Mouse (Mus musculus): ENCODE data around the gene Slc36a2. TPM values are rescaled to one million over a fixed set of nuclear protein-coding genes. Genes with fewer than 3 reads are reported as not detected.

Slc36a2 gene
- polyA plus RNA-seq, 1 experiment from 2014 or later, result 0.15 TPM

DNA sequence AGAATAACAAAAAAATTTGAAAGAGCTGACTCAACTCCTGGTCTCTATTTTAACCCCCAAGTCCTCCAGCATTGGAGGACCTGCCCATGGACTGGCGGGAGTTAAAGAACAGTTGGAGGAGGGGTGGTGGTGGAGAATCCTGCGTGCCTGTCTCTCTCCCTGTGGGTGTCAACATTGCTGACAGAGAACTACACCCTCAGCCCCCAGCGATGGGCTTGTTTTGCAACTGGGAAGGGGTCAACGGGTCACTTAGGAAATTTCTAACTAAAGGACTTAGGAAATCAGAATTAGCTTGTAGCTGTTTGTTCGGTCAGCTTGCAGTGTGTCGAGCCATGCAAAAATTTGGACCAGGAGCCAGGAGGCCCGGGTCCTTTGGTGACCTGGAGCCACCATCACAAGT is 1.8 kb downstream of the Slc36a2 start:
- Histone ChIP-seq H3K36me3 (no peaks in the 10 kb centered on the region), H3K27me3 (0 out of 2 replicates have a peak, but pooled peaks cover 4% of the 10 kb centered on the region), H3K27ac (no peak overlapping the region), H3K9me3 (no peaks in the 10 kb centered on the region), H3K9ac (replicated peaks) (no peak overlapping the region), H3K4me2 (no peak overlapping the region), H3K4me3 (replicated peaks) (no peak overlapping the region), H3K4me1 (replicated peaks) (no peaks in the 10 kb centered on the region)
- WGBS, result 64% methylated on average over 7 of the region's 7 CpGs
- no peak for ATAC-seq (ENCODE audit: insufficient number of reproducible peaks, insufficient read depth, low FRiP score, low TSS enrichment, low read depth)

GRCm38 (mm10) chr11:55179856-55180255 is 5.0 kb downstream of the Slc36a2 start:
- WGBS, result 77% methylated on average over 3 of the region's 3 CpGs

GRCm38 (mm10) chr11:55178830-55179229 is 6.0 kb downstream of the Slc36a2 start:
- Histone ChIP-seq H3K36me3 (no peaks in the 10 kb centered on the region), H3K4me2 (no peak overlapping the region), H3K4me3 (replicated peaks) (no peak overlapping the region), H3K27me3 (0 out of 2 replicates have a peak, but pooled peaks cover 4% of the 10 kb centered on the region), H3K27ac (no peak overlapping the region), H3K4me1 (replicated peaks) (no peaks in the 10 kb centered on the region), H3K9ac (replicated peaks) (no peak overlapping the region), H3K9me3 (no peaks in the 10 kb centered on the region)
- WGBS, result 81% methylated on average over 4 of the region's 4 CpGs
- no peak for ATAC-seq (ENCODE audit: insufficient number of reproducible peaks, insufficient read depth, low FRiP score, low TSS enrichment, low read depth)

More at GRCm38 (mm10) chr11:55179856-55180255, 5.0 kb downstream of the Slc36a2 start:
- Histone ChIP-seq H3K27me3 (0 out of 2 replicates have a peak, but pooled peaks cover 4% of the 10 kb centered on the region), H3K4me2 (no peak overlapping the region), H3K4me1 (replicated peaks) (no peaks in the 10 kb centered on the region), H3K9ac (replicated peaks) (no peak overlapping the region), H3K4me3 (replicated peaks) (no peak overlapping the region), H3K27ac (no peak overlapping the region), H3K9me3 (no peaks in the 10 kb centered on the region), H3K36me3 (no peaks in the 10 kb centered on the region)
- no peak for ATAC-seq (ENCODE audit: insufficient number of reproducible peaks, insufficient read depth, low FRiP score, low TSS enrichment, low read depth)

- ATAC-seq (ENCODE audit: insufficient number of reproducible peaks, insufficient read depth, low FRiP score, low TSS enrichment, low read depth), result no peak
- Histone ChIP-seq H3K9me3 (no peaks in the 10 kb centered on the region), H3K9ac (replicated peaks) (no peak overlapping the region), H3K4me2 (no peak overlapping the region), H3K36me3 (no peaks in the 10 kb centered on the region), H3K27ac (no peak overlapping the region), H3K4me3 (replicated peaks) (no peak overlapping the region), H3K4me1 (replicated peaks) (no peaks in the 10 kb centered on the region), H3K27me3 (no peaks in the 10 kb centered on the region)
- 90% methylated on average over 4 of the region's 4 CpGs for WGBS
Observed at GRCm38 (mm10) chr11:55170501-55170900, 14.4 kb downstream of the Slc36a2 start.

GRCm38 (mm10) chr11:55168914-55169313 is 16.0 kb downstream of the Slc36a2 start:
- Histone ChIP-seq H3K9ac (replicated peaks) (no peak overlapping the region), H3K4me3 (replicated peaks) (no peak overlapping the region), H3K27ac (no peak overlapping the region), H3K36me3 (no peaks in the 10 kb centered on the region), H3K4me2 (no peak overlapping the region), H3K9me3 (no peaks in the 10 kb centered on the region), H3K4me1 (replicated peaks) (no peaks in the 10 kb centered on the region), H3K27me3 (no peaks in the 10 kb centered on the region)
- ATAC-seq (ENCODE audit: insufficient number of reproducible peaks, insufficient read depth, low FRiP score, low TSS enrichment, low read depth), result no peak
- WGBS, result 87% methylated on average over 6 of the region's 6 CpGs

- 83% methylated on average over 4 of the region's 4 CpGs for WGBS
- Histone ChIP-seq H3K4me3 (replicated peaks) (no peak overlapping the region), H3K36me3 (no peaks in the 10 kb centered on the region), H3K27me3 (no peaks in the 10 kb centered on the region), H3K9me3 (no peaks in the 10 kb centered on the region), H3K4me2 (no peak overlapping the region), H3K9ac (replicated peaks) (no peak overlapping the region), H3K27ac (no peak overlapping the region), H3K4me1 (replicated peaks) (no peaks in the 10 kb centered on the region)
- ATAC-seq (ENCODE audit: insufficient number of reproducible peaks, insufficient read depth, low FRiP score, low TSS enrichment, low read depth), result no peak
Observed at GRCm38 (mm10) chr11:55168504-55168903, 16.4 kb downstream of the Slc36a2 start.

GRCm38 (mm10) chr11:55165748-55166147 is 19.1 kb downstream of the Slc36a2 start:
- Histone ChIP-seq H3K4me3 (replicated peaks) (no peak overlapping the region), H3K27ac (no peak overlapping the region), H3K9me3 (no peaks in the 10 kb centered on the region), H3K36me3 (no peaks in the 10 kb centered on the region), H3K4me2 (no peak overlapping the region), H3K9ac (replicated peaks) (no peak overlapping the region), H3K4me1 (replicated peaks) (no peaks in the 10 kb centered on the region), H3K27me3 (no peaks in the 10 kb centered on the region)
- ATAC-seq (ENCODE audit: insufficient number of reproducible peaks, insufficient read depth, low FRiP score, low TSS enrichment, low read depth), result no peak
- WGBS, result 92% methylated on average over 7 of the region's 7 CpGs

- H3K27ac ChIP-seq, result no peak overlapping the region
- H3K4me2 ChIP-seq, result no peak overlapping the region
- H3K27me3 ChIP-seq, result no peaks in the 10 kb centered on the region
- no peak overlapping the region for H3K4me3 ChIP-seq (replicated peaks)
- 41% methylated on average over 3 of the region's 3 CpGs for whole genome bisulfite sequencing
- no peaks in the 10 kb centered on the region for H3K9me3 ChIP-seq
- ATAC-seq (ENCODE audit: insufficient number of reproducible peaks, insufficient read depth, low FRiP score, low TSS enrichment, low read depth), result no peak
- H3K4me1 ChIP-seq (replicated peaks), result no peaks in the 10 kb centered on the region
- H3K36me3 ChIP-seq, result no peaks in the 10 kb centered on the region
- H3K9ac ChIP-seq (replicated peaks), result no peak overlapping the region
Observed at GRCm38 (mm10) chr11:55164723-55165122, 20.2 kb downstream of the Slc36a2 start.

DNA sequence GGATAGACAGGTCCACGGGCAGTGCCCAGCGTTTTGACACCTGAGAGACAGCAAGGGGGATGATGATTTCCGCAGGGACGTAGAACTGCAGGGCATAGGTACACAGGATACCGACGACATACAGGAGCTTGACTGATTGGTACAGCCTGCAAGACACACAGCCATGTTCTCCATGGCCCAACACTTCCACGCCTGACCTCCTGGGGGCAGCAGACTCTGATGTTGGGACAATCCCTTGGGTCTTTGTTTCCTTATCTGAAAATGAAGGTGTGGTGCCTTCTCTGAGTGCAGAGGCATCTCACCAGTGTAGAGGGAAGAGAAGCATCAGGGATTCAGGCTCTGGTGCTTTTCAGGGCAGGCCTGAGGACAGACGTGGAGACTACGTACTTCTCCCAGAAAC is 22.2 kb downstream of the Slc36a2 start:
- no peak for ATAC-seq (ENCODE audit: insufficient number of reproducible peaks, insufficient read depth, low FRiP score, low TSS enrichment, low read depth)

GRCm38 (mm10) chr11:55158785-55159359 is 26.0 kb downstream of the Slc36a2 start:
- no peaks in the 10 kb centered on the region for H3K9me3 ChIP-seq
- H3K36me3 ChIP-seq, result no peaks in the 10 kb centered on the region
- no peaks in the 10 kb centered on the region for H3K27me3 ChIP-seq
- H3K27ac ChIP-seq, result no peak overlapping the region
- ATAC-seq (ENCODE audit: insufficient number of reproducible peaks, insufficient read depth, low FRiP score, low TSS enrichment, low read depth), result no peak
- H3K4me1 ChIP-seq (replicated peaks), result no peaks in the 10 kb centered on the region
- no peak overlapping the region for H3K4me3 ChIP-seq (replicated peaks)
- no peak overlapping the region for H3K4me2 ChIP-seq
- H3K9ac ChIP-seq (replicated peaks), result no peak overlapping the region
- 52% methylated on average over 13 of the region's 13 CpGs for WGBS

More for the DNA sequence above, 22.2 kb downstream of the Slc36a2 start:
- H3K9ac ChIP-seq (replicated peaks), result no peak overlapping the region
- WGBS, result 51% methylated on average over 9 of the region's 9 CpGs
- no peak overlapping the region for H3K27ac ChIP-seq
- H3K4me2 ChIP-seq, result no peak overlapping the region
- no peaks in the 10 kb centered on the region for H3K9me3 ChIP-seq
- no peaks in the 10 kb centered on the region for H3K27me3 ChIP-seq
- no peak overlapping the region for H3K4me3 ChIP-seq (replicated peaks)
- no peaks in the 10 kb centered on the region for H3K4me1 ChIP-seq (replicated peaks)
- H3K36me3 ChIP-seq, result no peaks in the 10 kb centered on the region

DNA sequence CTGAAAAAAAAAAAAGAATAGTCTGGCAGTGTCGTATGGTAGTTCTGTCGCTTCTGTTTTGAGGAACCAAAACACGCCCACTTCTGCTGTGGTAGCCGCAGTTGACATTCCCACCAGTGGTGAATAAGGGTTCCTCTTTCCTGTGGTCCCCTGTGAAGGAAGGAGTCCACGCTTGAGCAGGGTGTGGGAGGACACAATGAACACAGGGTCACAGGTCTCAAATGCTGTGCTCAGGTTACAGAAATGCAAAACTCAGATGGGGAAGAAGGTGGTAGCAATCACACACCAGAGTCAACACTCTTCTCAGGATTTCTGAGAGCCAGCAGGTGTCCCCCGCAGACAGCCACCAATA is 29.8 kb downstream of the Slc36a2 start:
- no peak overlapping the region for H3K4me2 ChIP-seq
- no peak overlapping the region for H3K4me3 ChIP-seq (replicated peaks)
- H3K9ac ChIP-seq (replicated peaks), result no peak overlapping the region
- no peaks in the 10 kb centered on the region for H3K9me3 ChIP-seq
- H3K36me3 ChIP-seq, result no peaks in the 10 kb centered on the region
- 74% methylated on average over 6 of the region's 6 CpGs for WGBS
- ATAC-seq (ENCODE audit: insufficient number of reproducible peaks, insufficient read depth, low FRiP score, low TSS enrichment, low read depth), result no peak
- no peaks in the 10 kb centered on the region for H3K27me3 ChIP-seq
- H3K4me1 ChIP-seq (replicated peaks), result no peaks in the 10 kb centered on the region
- no peak overlapping the region for H3K27ac ChIP-seq

DNA sequence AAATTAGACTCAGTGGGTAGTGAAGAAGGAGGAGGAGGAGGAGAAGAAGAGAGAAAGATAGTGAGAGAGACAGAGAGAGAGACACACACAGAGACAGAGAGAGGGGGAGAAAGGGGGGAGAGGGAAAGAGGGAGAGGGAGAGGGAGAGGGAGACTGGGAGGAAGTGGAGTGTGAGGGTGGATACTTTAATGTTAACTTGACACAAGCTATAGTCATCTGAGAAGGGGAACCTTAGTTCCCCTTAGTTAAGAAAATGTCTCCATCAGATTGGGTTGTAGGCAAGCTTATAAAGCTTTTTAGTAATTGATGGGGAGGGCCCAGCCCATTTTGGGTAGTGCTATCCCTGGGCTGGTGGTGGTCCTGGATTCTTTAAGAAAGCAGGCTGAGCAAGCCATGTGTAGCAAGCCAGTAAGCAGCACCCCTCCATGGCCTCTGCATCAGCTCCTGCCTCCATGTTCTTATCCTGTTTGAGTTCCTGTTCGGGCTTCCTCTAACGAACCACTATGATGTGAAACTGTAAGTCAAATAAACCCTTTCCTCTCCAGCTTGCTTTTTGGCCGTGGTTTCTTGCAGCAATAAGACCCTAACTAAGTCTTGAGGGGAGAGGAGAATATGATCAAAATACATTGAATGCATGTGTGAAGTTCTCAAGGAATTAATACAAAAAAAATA is 30.3 kb downstream of the Slc36a2 start:
- WGBS, result 61% methylated on average over 3 of the region's 3 CpGs
- no peaks in the 10 kb centered on the region for H3K27me3 ChIP-seq
- H3K4me3 ChIP-seq (replicated peaks), result no peak overlapping the region
- H3K36me3 ChIP-seq, result no peaks in the 10 kb centered on the region
- H3K4me1 ChIP-seq (replicated peaks), result no peaks in the 10 kb centered on the region
- H3K4me2 ChIP-seq, result no peak overlapping the region
- ATAC-seq (ENCODE audit: insufficient number of reproducible peaks, insufficient read depth, low FRiP score, low TSS enrichment, low read depth), result no peak
- H3K9me3 ChIP-seq, result no peaks in the 10 kb centered on the region
- H3K27ac ChIP-seq, result no peak overlapping the region
- H3K9ac ChIP-seq (replicated peaks), result no peak overlapping the region

Measured in limb, embryonic 12.5 days (tissue).